Mouse (Mus musculus) mouse trophoblast stem cell (cell line): ENCODE results near the gene Dnal1.

Experiments
- in situ Hi-C, 2 experiments: fragments of 300-500 bp; cut with MseI, MboI; formaldehyde crosslinking; loops; 2 replicates in 1 of 2; 3 replicates in 1 of 2; pipeline ENCODE4 v1.15.1; 2025

The Dnal1 gene

GRCm38 (mm10) chr12:84161616-84162433, 47.7 kb downstream of the Dnal1 start:
- in situ Hi-C loops: loop anchor here (5.0 to 10.0 kb wide), 2 partner anchors 85 to 93 kb away; no protein-coding TSS in a partner anchor

- in situ Hi-C loops: loop anchor here (5.0 to 10.0 kb wide), 2 partner anchors 84 to 92 kb away; no protein-coding TSS in a partner anchor
These were observed 49.0 kb downstream of the Dnal1 start for GRCm38 (mm10) chr12:84163133-84163532.

GRCm38 (mm10) chr12:84163586-84164110, 49.5 kb downstream of the Dnal1 start:
- in situ Hi-C loops: loop anchor here (5.0 to 10.0 kb wide), 2 partner anchors 84 to 91 kb away; no protein-coding TSS in a partner anchor

DNA sequence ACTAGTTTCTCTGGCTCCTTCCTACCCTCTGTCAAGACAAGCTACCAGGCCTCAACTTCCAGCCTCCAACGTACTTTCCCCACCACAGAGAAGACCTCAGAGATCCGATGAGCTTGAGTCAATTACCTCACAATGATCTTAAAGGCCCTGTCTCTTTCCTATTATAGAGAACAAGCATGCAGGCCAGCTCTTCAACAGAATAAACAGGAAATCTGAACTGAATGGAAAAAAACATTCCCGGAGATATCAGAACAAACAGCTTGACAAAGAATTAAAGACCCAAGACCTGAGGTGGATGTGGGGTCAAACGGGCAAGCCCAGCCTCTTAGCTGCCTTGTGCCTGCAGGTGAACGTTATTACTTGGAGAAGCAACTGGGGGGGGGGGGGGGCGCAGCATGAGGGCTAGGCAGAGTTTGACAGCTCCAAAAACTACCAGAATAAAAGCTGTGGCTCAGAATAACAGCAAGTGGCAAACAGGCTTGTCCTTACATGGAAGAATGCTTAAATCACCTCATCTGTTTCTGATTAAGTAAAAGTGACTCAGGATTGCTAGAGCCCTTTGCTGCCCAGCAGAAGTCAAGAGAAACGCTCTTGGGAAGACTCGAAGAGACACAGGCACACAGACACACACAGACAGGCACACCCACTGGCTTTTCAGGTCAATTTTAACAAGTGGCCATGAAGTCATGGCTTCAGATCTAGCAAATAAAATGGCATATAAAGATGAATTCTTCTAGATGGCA, 51.6 kb downstream of the Dnal1 start:
- in situ Hi-C loops: loop anchor here in 1 of 2 experiments (10.0 kb wide), 1 partner anchor 89 kb away; no protein-coding TSS in a partner anchor

DNA sequence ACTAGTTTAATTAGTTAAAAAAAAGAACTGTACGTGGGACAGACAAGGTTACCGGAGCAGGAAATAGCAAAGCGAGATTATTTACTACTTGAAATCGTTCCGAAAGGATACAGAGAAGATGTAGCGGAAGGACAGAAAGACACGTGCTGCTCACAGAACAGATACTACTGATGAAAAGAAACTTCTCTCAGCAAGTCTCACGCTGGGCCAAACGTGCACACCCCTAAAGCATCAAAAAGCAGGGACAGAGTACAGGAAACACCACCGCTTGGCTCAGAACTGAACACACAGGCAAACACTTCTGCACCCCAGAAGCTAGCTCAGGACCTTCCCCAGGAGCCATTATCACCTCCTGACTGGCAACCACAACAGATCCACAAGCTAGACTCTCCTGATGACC, 56.4 kb downstream of the Dnal1 start:
- in situ Hi-C loops: no loop called here

- in situ Hi-C loops: no loop called here
These were observed 58.0 kb downstream of the Dnal1 start for GRCm38 (mm10) chr12:84172216-84172615.

DNA sequence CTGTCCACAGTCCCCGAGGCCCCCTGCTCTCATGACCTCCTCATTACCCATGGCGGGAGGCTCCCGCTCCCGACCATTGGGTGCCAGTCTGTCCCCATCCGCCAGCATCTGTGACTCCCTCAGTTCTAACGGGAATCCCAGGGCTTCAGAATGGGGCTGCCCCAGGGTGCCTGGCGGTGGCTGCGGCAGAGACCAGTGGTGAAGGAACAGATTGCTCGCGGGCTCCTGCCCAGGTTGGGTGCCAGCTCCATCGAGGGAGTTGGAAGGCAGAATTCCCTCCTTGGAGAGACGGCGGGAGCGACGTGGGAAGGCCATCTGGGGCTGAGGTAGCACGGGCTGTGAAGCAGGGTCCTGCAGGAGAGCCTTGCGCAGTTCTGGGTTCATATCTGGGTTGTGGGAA, 58.7 kb downstream of the Dnal1 start:
- in situ Hi-C loops: no loop called here

DNA sequence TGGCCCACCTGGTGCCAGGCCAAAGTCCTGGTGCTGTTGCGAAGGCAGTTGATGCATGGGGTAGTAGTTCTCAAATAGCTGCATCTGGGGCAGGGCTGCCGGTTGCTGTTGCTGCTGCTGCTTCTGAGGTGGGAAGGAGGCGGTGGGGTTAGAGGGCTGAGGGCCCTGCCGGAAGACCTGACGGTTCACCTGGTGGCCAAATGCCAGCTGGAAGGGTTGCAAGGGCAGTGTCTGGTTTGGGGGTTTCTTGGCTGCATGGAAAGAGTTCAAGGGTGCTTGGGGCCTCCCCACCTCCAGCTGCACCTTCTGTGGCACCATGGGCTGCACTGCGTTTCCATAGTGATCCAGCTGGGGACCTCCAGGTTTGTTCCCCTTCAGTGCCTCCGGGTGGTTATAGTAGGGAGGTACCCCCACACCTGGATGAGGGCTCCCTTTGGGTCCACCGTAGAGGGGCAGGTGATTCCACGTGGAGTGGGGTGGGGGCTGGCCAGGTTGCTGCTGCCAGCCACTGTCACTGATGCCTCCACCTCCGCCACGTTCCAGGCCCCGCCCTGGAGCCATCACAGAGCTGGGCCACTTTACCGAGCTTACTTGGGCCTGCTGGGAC, 59.2 kb downstream of the Dnal1 start:
- in situ Hi-C loops: no loop called here

GRCm38 (mm10) chr12:84174190-84174811, 60.1 kb downstream of the Dnal1 start:
- in situ Hi-C loops: no loop called here

- in situ Hi-C loops: no loop called here
These were observed 60.7 kb downstream of the Dnal1 start for GRCm38 (mm10) chr12:84174871-84175270.

DNA sequence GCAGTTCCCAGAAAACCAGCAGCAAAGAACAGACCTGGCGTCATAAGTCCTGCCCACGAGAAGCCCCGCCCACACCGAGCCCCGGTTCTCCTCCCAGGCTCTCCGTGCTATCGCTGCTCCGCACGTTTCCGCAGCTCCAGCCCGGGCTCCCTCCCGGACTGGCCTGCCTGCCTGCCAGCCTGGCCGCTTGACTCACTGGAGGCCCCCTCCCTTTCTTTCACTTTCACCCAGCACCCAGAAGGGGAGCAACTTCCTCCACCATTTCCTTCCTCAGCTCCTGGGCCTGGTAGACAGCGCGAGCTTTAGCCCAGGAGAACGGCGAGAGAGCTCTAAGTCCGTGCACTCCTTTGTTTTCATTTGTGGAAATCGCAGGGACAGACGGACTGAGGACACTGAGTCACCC, 61.5 kb downstream of the Dnal1 start:
- in situ Hi-C loops: no loop called here

- in situ Hi-C loops: no loop called here
These were observed 62.1 kb downstream of the Dnal1 start for GRCm38 (mm10) chr12:84176126-84176769.

DNA sequence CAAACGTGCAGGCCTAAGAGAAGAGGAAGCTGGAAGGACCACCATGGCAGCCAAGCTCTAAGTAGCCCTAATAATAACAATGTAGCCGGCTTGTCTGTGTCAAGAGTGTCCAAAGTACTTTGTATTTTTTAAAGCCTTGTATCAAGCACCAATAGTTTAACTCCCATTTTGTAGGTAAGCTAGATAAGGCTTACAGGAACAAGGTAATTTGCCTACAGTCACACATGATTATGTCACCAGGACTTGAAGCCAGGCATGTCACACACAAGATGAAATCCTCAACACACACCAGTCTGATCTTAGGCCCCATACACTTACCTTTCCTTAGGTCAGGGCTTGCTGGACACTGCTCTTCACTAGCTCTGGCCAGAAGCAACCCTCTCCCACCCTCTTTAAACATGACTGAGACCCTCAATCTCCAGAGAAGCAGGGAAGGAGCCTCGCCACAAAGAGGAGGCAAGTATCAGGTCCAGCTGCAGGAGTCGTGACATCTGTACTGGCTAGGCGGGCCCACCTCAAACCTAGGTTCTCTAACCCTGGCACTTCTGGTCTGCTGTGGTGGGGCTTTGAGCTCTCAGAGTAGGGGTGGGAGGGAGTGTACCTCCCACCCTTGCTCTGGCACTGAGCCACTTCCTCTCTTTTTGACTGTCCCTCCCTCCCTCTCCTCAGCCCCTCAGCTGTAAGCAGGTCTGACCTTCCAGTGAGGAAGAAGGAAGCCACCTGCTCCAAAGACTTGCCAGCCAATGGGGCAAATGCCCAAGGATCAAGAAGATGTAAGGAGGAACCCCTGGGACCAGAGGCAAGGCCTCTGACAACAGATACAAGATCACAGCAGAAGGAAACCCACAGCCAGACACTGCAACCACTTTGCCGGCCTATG, 63.0 kb downstream of the Dnal1 start:
- in situ Hi-C loops: no loop called here

- in situ Hi-C loops: no loop called here
These were observed 63.9 kb downstream of the Dnal1 start for GRCm38 (mm10) chr12:84178052-84178451.

- in situ Hi-C loops: no loop called here
These were observed 64.7 kb downstream of the Dnal1 start for GRCm38 (mm10) chr12:84178652-84179445.

GRCm38 (mm10) chr12:84180090-84180489, 65.9 kb downstream of the Dnal1 start:
- in situ Hi-C loops: no loop called here

DNA sequence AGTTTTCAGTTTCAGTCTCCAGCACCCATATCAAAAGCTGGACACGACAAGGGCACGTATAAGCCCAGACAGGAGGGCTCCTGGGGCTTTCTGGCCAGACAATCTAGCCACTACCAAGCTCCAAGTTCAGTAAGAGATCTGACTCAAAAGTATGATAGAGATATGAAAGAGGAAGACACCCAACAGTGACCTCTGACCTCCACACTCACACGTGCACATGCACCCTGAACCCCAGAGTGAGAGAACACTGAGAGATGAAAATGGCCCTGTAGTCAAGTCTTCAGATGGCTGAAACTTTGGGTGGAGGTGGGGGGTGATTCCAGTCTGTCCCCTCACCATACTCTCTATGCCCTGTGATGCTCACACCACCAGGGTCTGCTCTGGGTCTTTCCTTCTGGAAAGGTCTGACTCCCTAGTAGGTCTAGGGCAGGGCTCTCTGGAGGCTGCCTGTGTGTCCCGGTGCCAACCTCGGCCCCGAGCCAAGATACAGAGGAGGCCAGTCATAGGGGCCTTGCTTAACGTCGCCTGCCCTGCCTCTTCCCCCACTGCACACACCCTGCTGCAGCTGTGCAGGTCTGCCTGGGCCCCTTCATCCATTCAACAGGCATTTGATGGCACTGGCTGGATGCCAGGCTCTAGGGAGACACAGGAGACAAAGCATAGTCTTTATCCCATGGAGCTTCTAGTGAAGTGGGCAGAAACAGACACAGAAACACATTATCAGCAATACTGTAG, 66.7 kb downstream of the Dnal1 start:
- in situ Hi-C loops: no loop called here

DNA sequence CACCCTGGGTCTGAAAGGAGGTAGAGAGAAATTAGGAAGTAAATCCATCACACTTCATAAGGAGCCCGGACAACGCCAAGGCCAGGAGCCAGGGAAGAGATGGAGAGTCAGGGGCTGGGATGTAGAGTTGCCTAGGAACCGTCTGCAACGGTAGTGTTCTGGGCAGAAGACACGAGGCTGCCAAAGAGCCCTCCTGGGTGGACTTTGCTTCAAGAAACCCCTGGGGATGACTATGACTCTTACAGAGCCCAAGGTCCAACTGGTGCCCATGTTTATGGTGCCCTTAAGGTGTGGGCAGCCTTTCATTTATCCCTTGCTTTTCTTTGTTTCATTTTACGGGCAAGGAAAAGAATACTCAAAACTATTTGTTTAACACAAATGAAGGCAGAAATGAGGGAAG, 67.8 kb downstream of the Dnal1 start:
- in situ Hi-C loops: no loop called here
